In the genomic region with DNA sequence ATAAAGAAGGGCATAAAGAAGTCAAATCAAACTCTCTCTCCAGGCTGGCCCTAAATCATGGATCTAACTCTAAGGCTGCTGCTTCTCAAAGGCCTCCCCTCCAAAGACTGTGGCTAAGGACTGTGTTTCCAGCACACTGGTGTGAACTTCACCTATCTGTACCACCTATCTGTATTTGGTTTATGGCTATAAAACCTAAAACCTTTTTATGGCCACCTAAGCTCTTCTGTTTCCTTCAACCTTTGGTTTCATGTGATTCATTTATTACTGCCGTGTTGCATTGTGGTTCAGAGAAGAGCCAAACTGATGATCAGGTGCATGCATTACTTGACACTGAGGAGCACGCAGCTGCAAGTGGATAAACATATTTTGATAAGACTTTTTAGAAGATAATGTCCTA, we compare ENCODE assay signal across 28 mouse cellular contexts.
"Had no signal": no experiment of that assay in that cellular context is flagged by ENCODE, and none has a peak within 500 bp of the region (broad histone marks: within the 10 kb centered on the region; RNA-seq: fewer than 3 reads in every experiment).

No protein-coding gene starts in this region.

- H3K27me3 ChIP-seq: embryonic facial prominence, embryonic 12.5 days; embryonic facial prominence, embryonic 13.5 days; embryonic facial prominence, embryonic 15.5 days; forebrain, embryonic 12.5 days; forebrain, embryonic 13.5 days; forebrain, embryonic 15.5 days had no signal

- H3K9ac ChIP-seq: embryonic facial prominence, embryonic 12.5 days; embryonic facial prominence, embryonic 13.5 days; embryonic facial prominence, embryonic 15.5 days; forebrain, embryonic 12.5 days; forebrain, embryonic 13.5 days; forebrain, embryonic 15.5 days; forebrain, postnatal 0 days had no signal

- H3K27ac ChIP-seq: embryonic facial prominence, embryonic 10.5 days; embryonic facial prominence, embryonic 12.5 days; embryonic facial prominence, embryonic 13.5 days; embryonic facial prominence, embryonic 15.5 days; forebrain, embryonic 10.5 days; forebrain, embryonic 12.5 days; forebrain, embryonic 13.5 days; forebrain, embryonic 15.5 days; gastrocnemius, adult 2 months had no signal

- H3K4me1 ChIP-seq: embryonic facial prominence, embryonic 10.5 days; embryonic facial prominence, embryonic 12.5 days; embryonic facial prominence, embryonic 13.5 days; embryonic facial prominence, embryonic 15.5 days; forebrain, embryonic 10.5 days; forebrain, embryonic 12.5 days; forebrain, embryonic 13.5 days; forebrain, embryonic 15.5 days had no signal

- ATAC-seq: forebrain, embryonic 13.5 days; forebrain, embryonic 14.5 days; forebrain, embryonic 15.5 days; forebrain, embryonic 16.5 days; forebrain, postnatal 0 days had no signal

- H3K4me2 ChIP-seq: embryonic facial prominence, embryonic 12.5 days; embryonic facial prominence, embryonic 13.5 days; embryonic facial prominence, embryonic 15.5 days; forebrain, embryonic 12.5 days; forebrain, embryonic 13.5 days; forebrain, embryonic 15.5 days had no signal

- DNase-seq: cerebellum, adult 2 months; cerebellum, adult 8-10 months; cerebellum, adult 9-10 months; cerebellum, adult 9-11 months; cerebellum, postnatal 10 days; cerebellum, postnatal 14 days; cerebellum, postnatal 25 days; cerebellum, postnatal 36 days; embryo, embryonic 11 days; forebrain, postnatal 0 days; gastrocnemius, adult 2 months; gastrocnemius, postnatal 10 days; gastrocnemius, postnatal 14 days; gastrocnemius, postnatal 25 days; gastrocnemius, postnatal 36 days; heart, adult 11 months; heart, adult 18-20 months had no signal

- H3K4me3 ChIP-seq: embryonic facial prominence, embryonic 10.5 days; embryonic facial prominence, embryonic 12.5 days; embryonic facial prominence, embryonic 13.5 days; embryonic facial prominence, embryonic 15.5 days; erythroblast, embryonic 14.5 days; forebrain, embryonic 10.5 days; forebrain, embryonic 12.5 days; forebrain, embryonic 13.5 days; forebrain, embryonic 15.5 days; gastrocnemius, adult 2 months had no signal

- H3K36me3 ChIP-seq: embryonic facial prominence, embryonic 10.5 days; embryonic facial prominence, embryonic 12.5 days; embryonic facial prominence, embryonic 13.5 days; embryonic facial prominence, embryonic 15.5 days; forebrain, embryonic 10.5 days; forebrain, embryonic 12.5 days; forebrain, embryonic 15.5 days had no signal

- H3K9me3 ChIP-seq: embryonic facial prominence, embryonic 10.5 days; embryonic facial prominence, embryonic 12.5 days; embryonic facial prominence, embryonic 13.5 days; embryonic facial prominence, embryonic 15.5 days; forebrain, embryonic 10.5 days; forebrain, embryonic 12.5 days; forebrain, embryonic 13.5 days; forebrain, embryonic 15.5 days had no signal
